Mouse (Mus musculus): ENCODE measurements around the gene Col19a1. TPM values are rescaled to one million over a fixed set of nuclear protein-coding genes. Genes with fewer than 3 reads are reported as not detected.
"Not testable (repeated sequence)": the region's sequence is repeated elsewhere in the genome, so short reads cannot be mapped to it uniquely, and the experiment has no call there.

Gene Col19a1
- 1.8 and 2.4 TPM in 2 replicates for polyA plus RNA-seq (2015; fragmentation: Nextera tagmentation; extraction: Ambion mirVana)

DNA sequence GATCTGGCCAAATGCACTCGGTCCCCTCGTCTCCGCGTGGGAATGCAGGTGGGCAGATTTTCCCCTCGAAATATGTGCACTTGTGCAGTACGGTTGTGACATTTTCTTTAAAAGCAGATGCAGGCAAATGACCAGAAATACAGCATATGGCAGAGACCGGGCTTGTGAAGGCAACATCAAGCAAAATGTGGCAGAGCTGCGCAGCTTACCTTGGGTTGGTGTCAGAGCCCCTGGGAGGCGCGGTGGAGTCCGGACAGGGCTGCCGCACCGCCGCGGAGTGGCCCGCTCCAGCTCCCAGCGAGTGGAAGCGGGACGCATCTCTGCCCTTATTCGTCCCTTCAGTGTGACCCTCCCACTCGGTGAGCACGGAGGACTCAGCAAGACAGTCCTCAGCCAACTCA, at the start of gene Col19a1:
Col19a1 (minus strand) TSS at position 332 of the 401 bp plus-strand sequence.
- H3K4me3 ChIP-seq: peak within 1 kb of the TSS; percentile 67
- peaks cover 66% of the 10 kb centered on the region for H3K27me3 ChIP-seq
- 1% methylated on average over 22 of the region's 22 CpGs for WGBS
- no peak for ATAC-seq (ENCODE audit: insufficient number of reproducible peaks, insufficient read depth, low FRiP score, low TSS enrichment, low read depth)
- H3K27ac ChIP-seq: no peak within 1 kb of the TSS
- H3K9me3 ChIP-seq: no peaks in the 10 kb centered on the region
- H3K9ac ChIP-seq: peak within 1 kb of the TSS; percentile 75
- H3K36me3 ChIP-seq: no peaks in the 10 kb centered on the region
- peak within 1 kb of the TSS; percentile 100 for H3K4me2 ChIP-seq
- H3K4me1 ChIP-seq: peaks cover 9% of the 10 kb centered on the region; the same call in 1 of the 2 replicates

DNA sequence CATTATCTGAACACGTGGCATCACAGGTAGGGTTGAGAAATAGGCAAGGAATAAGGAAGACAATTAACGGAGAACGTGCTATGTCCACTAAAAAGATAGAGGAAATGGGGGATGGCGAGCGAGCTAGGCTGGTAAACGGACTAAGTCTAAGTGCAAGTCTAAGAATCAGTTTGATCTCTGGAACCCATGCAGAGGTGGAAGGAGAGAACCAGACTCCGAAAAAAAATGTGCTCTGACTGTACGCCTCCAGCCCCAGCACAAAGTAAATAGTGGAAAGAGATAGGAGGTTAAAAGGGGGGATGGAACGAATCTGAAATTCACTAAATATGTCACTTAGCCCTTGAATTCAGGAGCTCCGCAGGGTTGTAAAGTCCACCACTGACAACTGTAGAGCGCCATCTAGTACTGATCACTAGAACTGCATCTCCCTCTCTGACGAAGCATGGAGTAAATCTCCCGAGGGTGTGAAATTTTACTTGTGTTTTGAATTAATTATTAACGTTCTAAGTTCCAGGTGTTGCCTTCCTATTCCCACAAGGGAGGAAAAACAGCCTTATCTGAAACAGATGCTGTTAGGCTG, 46.4 kb upstream of the Col19a1 start:
- H3K27me3 ChIP-seq: no peaks in the 10 kb centered on the region
- H3K36me3 ChIP-seq: no peaks in the 10 kb centered on the region
- no peaks in the 10 kb centered on the region for H3K4me1 ChIP-seq
- H3K27ac ChIP-seq: no peak overlapping the region
- ATAC-seq (ENCODE audit: insufficient number of reproducible peaks, insufficient read depth, low FRiP score, low TSS enrichment, low read depth): no peak
- WGBS: 35% methylated on average over 14 of the region's 14 CpGs
- no peak overlapping the region for H3K4me3 ChIP-seq
- no peaks in the 10 kb centered on the region for H3K9me3 ChIP-seq
- H3K9ac ChIP-seq: no peak overlapping the region
- H3K4me2 ChIP-seq: peak overlapping the region; percentile 24

DNA sequence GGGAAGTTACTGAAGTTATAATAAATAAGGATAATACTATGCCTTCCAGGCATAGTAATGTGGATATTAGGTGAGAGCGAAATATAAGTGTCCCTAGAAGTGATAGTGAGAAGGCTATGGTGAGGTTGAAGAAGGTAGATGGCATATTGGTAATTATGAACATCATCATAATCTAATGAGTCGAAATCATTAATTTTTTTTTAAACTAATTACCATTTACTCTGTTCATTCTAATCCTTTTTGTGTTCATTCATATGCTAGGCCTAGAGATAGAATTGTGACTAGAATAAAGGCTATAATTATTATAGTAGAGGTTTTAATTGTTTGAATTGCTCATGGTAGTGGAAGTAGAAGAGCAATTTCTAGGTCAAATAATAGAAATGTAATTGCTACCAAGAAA, 25.3 kb upstream of the Col19a1 start:
- H3K36me3 ChIP-seq, H3K27ac ChIP-seq, H3K4me3 ChIP-seq: not testable (repeated sequence)

DNA sequence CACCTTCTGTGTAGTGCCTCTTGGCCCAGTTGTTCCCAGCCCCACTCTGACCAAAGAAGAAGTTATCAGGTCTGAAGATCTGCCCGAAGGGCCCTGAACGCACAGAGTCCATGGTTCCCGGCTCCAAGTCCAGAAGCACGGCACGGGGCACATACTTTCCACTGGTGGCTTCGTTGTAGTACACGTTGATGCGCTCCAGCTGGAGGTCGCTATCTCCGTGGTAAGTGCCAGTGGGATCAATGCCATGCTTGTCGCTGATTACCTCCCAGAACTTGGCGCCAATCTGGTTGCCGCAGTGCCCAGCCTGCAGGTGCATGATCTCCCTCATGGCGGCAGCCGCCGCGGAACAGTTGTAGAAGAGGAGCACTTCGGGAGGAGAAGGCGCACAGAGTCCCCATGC, 7.8 kb upstream of the Col19a1 start:
- WGBS: 95% methylated on average over 19 of the region's 19 CpGs
- Histone ChIP-seq H3K27me3 (0 out of 2 replicates have a peak, but pooled peaks cover 2% of the 10 kb centered on the region), H3K9ac (no peak overlapping the region), H3K27ac (no peak overlapping the region), H3K4me2 (no peak overlapping the region), H3K4me3 (no peak overlapping the region), H3K9me3 (0 out of 2 replicates have a peak, but pooled peaks cover 3% of the 10 kb centered on the region), H3K4me1 (no peaks in the 10 kb centered on the region), H3K36me3 (no peaks in the 10 kb centered on the region)
- ATAC-seq (ENCODE audit: insufficient number of reproducible peaks, insufficient read depth, low FRiP score, low TSS enrichment, low read depth): no peak

More for the DNA sequence above, 25.3 kb upstream of the Col19a1 start:
- H3K27me3 ChIP-seq; H3K9ac ChIP-seq; H3K9me3 ChIP-seq; H3K4me2 ChIP-seq; H3K4me1 ChIP-seq; ATAC-seq (ENCODE audit: insufficient number of reproducible peaks, insufficient read depth, low FRiP score, low TSS enrichment, low read depth): not testable (repeated sequence)
- 2% methylated on average over 1 of the region's 2 CpGs for WGBS

DNA sequence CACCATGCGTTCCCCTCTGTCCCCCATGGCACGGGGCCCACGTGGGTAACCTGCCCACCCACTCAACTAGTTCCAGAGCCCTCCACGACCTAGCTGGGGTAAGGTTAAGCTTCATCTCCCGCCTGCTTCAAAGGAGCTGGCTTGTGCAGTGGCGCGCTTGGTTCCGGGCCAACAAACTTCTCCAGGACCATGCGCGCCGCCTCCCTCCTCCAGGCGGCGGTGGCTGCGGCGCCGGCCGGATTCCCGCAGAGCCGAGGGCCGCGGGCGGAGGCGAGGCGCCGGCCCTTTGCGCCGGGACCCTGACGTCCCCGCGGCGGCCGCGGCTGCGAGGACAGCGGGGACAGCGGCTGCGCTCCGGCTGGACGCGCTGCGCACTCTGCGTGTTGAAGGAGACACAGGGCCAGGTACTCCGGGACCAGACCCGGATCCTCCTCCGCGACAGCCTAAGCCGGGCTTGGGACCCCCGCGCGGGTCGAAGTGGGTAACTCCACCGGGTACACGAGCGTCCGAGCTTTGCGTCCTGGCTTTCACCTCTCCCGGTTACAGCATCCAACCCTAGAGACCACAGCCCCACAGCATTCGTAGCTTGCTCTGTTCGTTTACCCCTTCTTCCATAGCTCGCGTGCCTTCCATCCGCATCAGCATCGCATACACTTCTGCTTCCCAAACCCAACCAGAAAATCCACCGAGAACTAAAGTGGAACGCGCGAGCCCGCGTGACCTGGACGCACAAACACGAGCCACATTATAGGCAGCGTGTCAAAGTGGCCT, 717 bp downstream of the Col19a1 start:
- ATAC-seq (ENCODE audit: insufficient number of reproducible peaks, insufficient read depth, low FRiP score, low TSS enrichment, low read depth): peak; percentile 69
- H3K4me3 ChIP-seq: peak overlapping the region; percentile 67
- peaks cover 66% of the 10 kb centered on the region for H3K27me3 ChIP-seq
- peak overlapping the region; percentile 75 for H3K9ac ChIP-seq
- no peaks in the 10 kb centered on the region for H3K36me3 ChIP-seq
- under 1% methylated on average over 72 of the region's 72 CpGs for WGBS
- peaks cover 9% of the 10 kb centered on the region; the same call in 1 of the 2 replicates for H3K4me1 ChIP-seq
- H3K4me2 ChIP-seq: peak overlapping the region; percentile 100
- H3K27ac ChIP-seq: no peak overlapping the region
- H3K9me3 ChIP-seq: no peaks in the 10 kb centered on the region

DNA sequence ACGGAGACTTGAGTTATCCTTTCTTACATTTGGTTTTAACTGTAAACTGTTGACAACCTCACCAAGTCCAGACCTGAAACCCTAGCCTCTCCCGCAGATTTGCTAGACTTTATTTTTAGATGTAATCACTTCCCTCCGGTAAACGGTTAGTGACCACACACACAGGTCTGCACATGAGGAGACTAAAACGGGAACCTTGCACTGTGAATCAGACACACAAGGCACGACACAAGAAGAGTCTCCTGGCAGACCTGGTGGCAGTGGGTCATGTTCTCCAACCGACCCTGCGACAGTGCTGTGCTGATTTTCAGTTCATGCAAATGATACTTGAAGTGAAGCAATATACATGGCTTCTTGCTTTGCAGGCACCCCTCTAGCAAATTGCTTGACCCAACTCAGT, 14.7 kb downstream of the Col19a1 start:
- WGBS: 40% methylated on average over 8 of the region's 8 CpGs
- H3K4me3 ChIP-seq: no peak overlapping the region
- ATAC-seq (ENCODE audit: insufficient number of reproducible peaks, insufficient read depth, low FRiP score, low TSS enrichment, low read depth): no peak

DNA sequence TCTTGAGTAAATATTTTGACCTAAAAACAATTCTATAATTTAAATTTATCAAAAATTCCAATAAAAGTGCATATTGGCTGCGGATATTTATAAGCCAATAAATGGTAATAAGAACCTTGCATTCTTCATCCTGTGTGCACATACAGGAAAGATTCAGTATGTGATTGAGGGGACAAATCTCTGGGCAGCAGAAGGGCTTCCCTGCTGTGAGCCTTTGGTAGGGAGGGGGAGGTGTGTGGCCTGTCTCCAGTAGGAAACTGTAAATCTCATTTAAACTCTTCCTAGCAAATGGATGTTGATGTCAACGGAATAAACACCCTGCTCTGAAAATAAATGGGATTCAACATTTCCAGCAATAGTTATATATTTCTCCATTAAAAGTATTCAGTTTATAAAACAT, 23.2 kb downstream of the Col19a1 start:
- Histone ChIP-seq H3K4me2 (no peak overlapping the region), H3K27me3 (no peaks in the 10 kb centered on the region), H3K4me1 (no peaks in the 10 kb centered on the region), H3K9ac (no peak overlapping the region), H3K27ac (no peak overlapping the region), H3K9me3 (no peaks in the 10 kb centered on the region), H3K4me3 (no peak overlapping the region), H3K36me3 (no peaks in the 10 kb centered on the region)
- 57% methylated on average over 2 of the region's 2 CpGs for WGBS
- ATAC-seq (ENCODE audit: insufficient number of reproducible peaks, insufficient read depth, low FRiP score, low TSS enrichment, low read depth): no peak

More for the DNA sequence above, 14.7 kb downstream of the Col19a1 start:
- Histone ChIP-seq H3K36me3 (no peaks in the 10 kb centered on the region), H3K27me3 (no peaks in the 10 kb centered on the region), H3K9me3 (no peaks in the 10 kb centered on the region), H3K4me2 (no peak overlapping the region), H3K9ac (no peak overlapping the region), H3K4me1 (peaks cover 5% of the 10 kb centered on the region), H3K27ac (no peak overlapping the region)

DNA sequence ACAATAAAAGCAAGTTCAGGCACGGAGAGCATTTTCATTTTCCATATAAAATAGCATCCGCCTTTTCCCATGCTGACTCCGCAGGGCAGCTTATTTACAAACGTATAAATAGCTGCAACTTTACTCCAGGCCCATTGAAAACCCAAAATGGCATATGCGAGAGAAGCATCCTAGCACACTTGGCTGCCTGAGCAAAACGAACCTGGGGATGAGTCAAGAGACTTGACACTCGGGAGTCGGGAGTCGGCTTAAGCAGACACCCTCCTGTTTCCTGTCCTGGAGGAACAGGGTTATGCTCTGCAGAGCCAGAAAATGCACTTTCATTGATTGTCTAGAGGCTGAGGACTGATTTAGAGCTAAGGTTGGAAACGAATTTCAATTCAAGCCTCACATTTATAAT, 29.3 kb downstream of the Col19a1 start:
- Histone ChIP-seq H3K36me3 (no peaks in the 10 kb centered on the region), H3K9ac (no peak overlapping the region), H3K4me1 (no peaks in the 10 kb centered on the region), H3K4me2 (no peak overlapping the region), H3K27me3 (no peaks in the 10 kb centered on the region), H3K4me3 (no peak overlapping the region), H3K27ac (no peak overlapping the region), H3K9me3 (no peaks in the 10 kb centered on the region)
- WGBS: 63% methylated on average over 10 of the region's 10 CpGs
- no peak for ATAC-seq (ENCODE audit: insufficient number of reproducible peaks, insufficient read depth, low FRiP score, low TSS enrichment, low read depth)

DNA sequence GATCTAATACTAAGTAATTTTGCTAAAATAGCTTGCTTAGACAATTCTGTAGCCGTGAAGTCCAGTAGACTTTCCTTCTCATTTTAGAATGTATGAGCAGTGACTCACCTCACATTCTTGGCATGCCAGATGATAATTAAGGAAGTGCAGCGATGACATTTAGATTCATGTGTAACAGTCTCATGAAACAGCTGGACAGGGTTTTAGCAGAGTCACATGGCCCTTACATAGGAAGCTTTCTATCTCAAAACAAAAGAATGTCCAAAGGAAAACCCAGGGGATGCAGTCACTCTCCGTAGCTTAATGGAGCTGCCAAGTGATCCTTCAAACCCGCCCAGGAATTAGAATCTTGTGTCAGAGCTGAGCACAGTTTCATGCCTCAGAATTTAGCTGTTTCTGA, 33.8 kb downstream of the Col19a1 start:
- Histone ChIP-seq H3K27ac (no peak overlapping the region), H3K4me2 (no peak overlapping the region), H3K27me3 (no peaks in the 10 kb centered on the region), H3K4me3 (no peak overlapping the region), H3K4me1 (peaks cover 4% of the 10 kb centered on the region), H3K9ac (no peak overlapping the region), H3K36me3 (no peaks in the 10 kb centered on the region), H3K9me3 (no peaks in the 10 kb centered on the region)
- 30% methylated on average over 4 of the region's 4 CpGs for WGBS
- ATAC-seq (ENCODE audit: insufficient number of reproducible peaks, insufficient read depth, low FRiP score, low TSS enrichment, low read depth): no peak

DNA sequence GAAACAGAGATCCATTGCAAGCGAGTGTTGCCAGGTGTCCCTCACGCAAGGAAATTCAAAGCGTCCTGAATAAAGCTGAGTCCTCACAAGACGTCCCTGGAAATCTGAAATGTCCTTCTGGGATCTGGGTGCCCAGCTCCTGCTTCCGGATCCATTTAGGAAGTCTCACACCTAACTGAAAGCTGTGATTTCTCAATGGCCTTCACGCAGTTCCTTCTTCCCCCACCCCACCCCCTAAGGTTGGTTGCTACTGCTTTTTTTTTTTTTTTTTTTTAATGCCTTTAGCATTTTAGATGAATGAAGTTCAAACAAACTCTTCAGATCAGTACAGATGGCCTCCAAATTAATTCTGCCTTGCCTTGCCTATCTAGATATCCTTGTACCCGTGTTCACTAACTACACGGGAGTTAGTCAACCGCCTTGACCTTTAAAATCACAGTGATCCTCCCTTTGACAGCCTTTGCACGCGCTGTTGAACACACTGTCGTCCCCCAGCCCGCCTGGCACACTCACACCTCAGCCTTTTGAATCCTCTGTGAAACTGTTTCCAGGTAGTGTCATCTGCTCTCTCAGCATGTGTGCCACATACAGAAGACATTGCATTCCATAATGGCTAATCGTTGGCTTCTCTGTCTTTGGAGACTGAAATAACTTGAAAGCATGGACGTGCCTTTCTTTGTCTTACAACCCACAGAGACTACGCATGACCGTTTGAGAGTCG, 36.6 kb downstream of the Col19a1 start:
- Histone ChIP-seq H3K9me3 (no peaks in the 10 kb centered on the region), H3K27me3 (no peaks in the 10 kb centered on the region), H3K4me3 (no peak overlapping the region), H3K27ac (no peak overlapping the region), H3K4me2 (peak overlapping the region; percentile 30; the same call in 1 of the 2 replicates), H3K4me1 (peaks cover 4% of the 10 kb centered on the region), H3K9ac (no peak overlapping the region), H3K36me3 (no peaks in the 10 kb centered on the region)
- WGBS: 83% methylated on average over 18 of the region's 18 CpGs
- ATAC-seq (ENCODE audit: insufficient number of reproducible peaks, insufficient read depth, low FRiP score, low TSS enrichment, low read depth): no peak

DNA sequence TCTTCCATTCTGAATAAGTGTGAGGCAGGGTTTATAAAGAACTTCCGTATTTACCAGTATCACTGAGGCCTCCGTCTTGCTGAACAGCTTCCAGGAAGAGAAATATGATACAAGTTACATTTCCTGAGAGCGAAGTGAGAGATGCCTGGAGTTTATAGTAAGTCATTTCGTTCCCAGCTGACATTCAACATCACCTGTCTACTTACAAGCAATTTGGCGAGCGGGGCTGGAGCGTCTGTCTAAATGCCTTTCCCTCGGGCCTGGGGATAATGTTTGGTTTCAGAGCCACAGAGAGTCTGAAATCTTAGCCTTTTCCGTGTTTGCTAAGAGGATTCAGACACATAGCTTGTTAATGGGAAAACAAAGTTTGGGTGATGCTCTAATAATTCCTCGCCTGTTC, 37.2 kb downstream of the Col19a1 start:
- Histone ChIP-seq H3K4me3 (no peak overlapping the region), H3K27ac (no peak overlapping the region), H3K9me3 (no peaks in the 10 kb centered on the region), H3K36me3 (no peaks in the 10 kb centered on the region), H3K4me1 (peaks cover 4% of the 10 kb centered on the region), H3K9ac (no peak overlapping the region), H3K4me2 (peak overlapping the region; percentile 30), H3K27me3 (no peaks in the 10 kb centered on the region)
- 32% methylated on average over 10 of the region's 10 CpGs for WGBS
- ATAC-seq (ENCODE audit: insufficient number of reproducible peaks, insufficient read depth, low FRiP score, low TSS enrichment, low read depth): no peak
